Mouse (Mus musculus) intestine, postnatal 0 days (tissue): Measurements from ENCODE around the gene Serpina3j. TPM values are rescaled to one million over a fixed set of nuclear protein-coding genes. Genes with fewer than 3 reads are reported as not detected.

Experiments used
- ATAC-seq: fragments of 200-750 bp; cut with Nextera tagmentation; 2 replicates; pipeline ENCODE4 v1.8.0; 2017; ENCODE audit warnings: mild to moderate bottlenecking, moderate TSS enrichment, moderate library complexity
- H3K27ac ChIP-seq: fragments of 300-500 bp; sonication (generic); 2 replicates; pipeline ENCODE4 v1.5.1; 2014; ENCODE audit warnings: mild to moderate bottlenecking, low read depth, low read length, moderate library complexity
- H3K27me3 ChIP-seq: fragments of 300-500 bp; sonication (generic); replicated peaks from 2 replicates; pipeline ENCODE4 v1.6.1; 2014; ENCODE audit warnings: low read length, mixed read lengths; ENCODE audit not compliant: control insufficient read depth, insufficient read depth
- H3K36me3 ChIP-seq: fragments of 300-500 bp; sonication (generic); 2 replicates; pipeline ENCODE4 v1.6.1; 2014; ENCODE audit warnings: mild to moderate bottlenecking, moderate library complexity; ENCODE audit not compliant: control insufficient read depth, insufficient read depth
- H3K4me1 ChIP-seq: fragments of 300-500 bp; sonication (generic); replicated peaks from 2 replicates; pipeline ENCODE4 v1.6.1; 2014; ENCODE audit warnings: antibody characterized with exemption, low read length, mixed read lengths; ENCODE audit not compliant: control insufficient read depth, insufficient read depth
- H3K4me2 ChIP-seq: fragments of 300-500 bp; sonication (generic); replicated peaks from 2 replicates; pipeline ENCODE4 v1.6.1; 2014; ENCODE audit warnings: low read depth, mild to moderate bottlenecking, moderate library complexity
- H3K4me3 ChIP-seq: fragments of 300-500 bp; sonication (generic); 2 replicates; pipeline ENCODE4 v1.5.1; 2014; ENCODE audit warnings: low read depth, low read length
- H3K9ac ChIP-seq: fragments of 300-500 bp; sonication (generic); 2 replicates; pipeline ENCODE4 v1.6.1; 2014; ENCODE audit warnings: mild to moderate bottlenecking, low read depth, low read length
- H3K9me3 ChIP-seq: fragments of 300-500 bp; sonication (generic); 2 replicates; pipeline ENCODE4 v1.6.1; 2016; ENCODE audit warnings: mixed run types; ENCODE audit not compliant: control insufficient read depth
- CTCF ChIP-seq: sonication (generic); IDR thresholded peaks from 2 replicates; pipeline ENCODE4 v1.5.1; 2016; ENCODE audit warnings: low read depth, mild to moderate bottlenecking, control low read depth, antibody characterized with exemption, moderate library complexity
- WGBS: fragments of 180-500 bp; shearing (Covaris S2); extraction: QIAGEN DNeasy Blood & Tissue Kit; methylation state at CpG from one replicate; pipeline ENCODE4 v1.1.7; 2014; 5-methylcytosine and 5-hydroxymethylcytosine counted together
- polyA plus RNA-seq: library from polyadenylated mRNA; unstranded; fragments of >200 nt; fragmentation: Nextera tagmentation; extraction: Ambion mirVana; gene quantifications from 2 replicates; pipeline ENCODE4 v1.2.1, GENCODE M21; 2015

Serpina3j gene
- not detected in 2 replicates for polyA plus RNA-seq

DNA sequence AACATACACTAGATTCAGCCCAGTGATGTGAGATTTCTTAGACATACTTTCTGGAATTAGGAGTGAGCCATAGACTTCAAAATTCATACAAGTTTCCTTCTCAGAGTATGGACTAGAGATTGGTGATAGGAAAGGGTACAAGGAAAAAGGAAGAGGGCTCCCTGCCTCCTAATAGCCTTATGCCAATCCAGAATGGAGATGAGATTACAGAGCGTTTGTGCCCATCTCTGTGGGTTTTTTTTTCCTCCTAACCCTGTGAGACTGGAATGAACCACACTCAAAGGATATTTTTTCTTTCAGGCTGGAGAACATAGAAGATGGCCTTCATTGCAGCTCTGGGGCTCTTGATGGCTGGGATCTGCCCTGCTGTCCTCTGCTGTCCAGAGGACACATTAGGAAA, at the start of gene Serpina3j:
Gene Serpina3j (plus strand): TSS at position 301 of the 400 bp plus-strand sequence.
- Histone ChIP-seq H3K27me3 (no peaks in the 10 kb centered on the region), H3K27ac (no peak within 1 kb of the TSS), H3K4me2 (no peak within 1 kb of the TSS), H3K4me3 (no peak within 1 kb of the TSS), H3K9me3 (no peaks in the 10 kb centered on the region), H3K4me1 (no peaks in the 10 kb centered on the region), H3K36me3 (no peaks in the 10 kb centered on the region), H3K9ac (no peak within 1 kb of the TSS)
- no peak for TF ChIP-seq CTCF
- 94% methylated on average over 1 of the region's 1 CpGs for WGBS
- no peak for ATAC-seq

- Histone ChIP-seq H3K27me3 (no peaks in the 10 kb centered on the region), H3K9ac (no peak overlapping the region), H3K36me3 (no peaks in the 10 kb centered on the region), H3K27ac (no peak overlapping the region), H3K9me3 (no peaks in the 10 kb centered on the region), H3K4me2 (no peak overlapping the region), H3K4me1 (no peaks in the 10 kb centered on the region), H3K4me3 (no peak overlapping the region)
- ATAC-seq, result no peak
- no peak for TF ChIP-seq CTCF
- WGBS, result 75% methylated on average over 3 of the region's 3 CpGs
Measured at GRCm38 (mm10) chr12:104266374-104266773, 48.0 kb upstream of the Serpina3j start.

- H3K9ac ChIP-seq, result no peak overlapping the region
- no peak overlapping the region for H3K4me2 ChIP-seq
- H3K36me3 ChIP-seq, result no peaks in the 10 kb centered on the region
- no peak for TF ChIP-seq CTCF
- ATAC-seq, result no peak
- no peaks in the 10 kb centered on the region for H3K4me1 ChIP-seq
- no peak overlapping the region for H3K4me3 ChIP-seq
- H3K9me3 ChIP-seq, result no peaks in the 10 kb centered on the region
- H3K27me3 ChIP-seq, result no peaks in the 10 kb centered on the region
- 88% methylated on average over 18 of the region's 18 CpGs for WGBS
- no peak overlapping the region for H3K27ac ChIP-seq
Measured at GRCm38 (mm10) chr12:104278216-104279055, 35.9 kb upstream of the Serpina3j start.

DNA sequence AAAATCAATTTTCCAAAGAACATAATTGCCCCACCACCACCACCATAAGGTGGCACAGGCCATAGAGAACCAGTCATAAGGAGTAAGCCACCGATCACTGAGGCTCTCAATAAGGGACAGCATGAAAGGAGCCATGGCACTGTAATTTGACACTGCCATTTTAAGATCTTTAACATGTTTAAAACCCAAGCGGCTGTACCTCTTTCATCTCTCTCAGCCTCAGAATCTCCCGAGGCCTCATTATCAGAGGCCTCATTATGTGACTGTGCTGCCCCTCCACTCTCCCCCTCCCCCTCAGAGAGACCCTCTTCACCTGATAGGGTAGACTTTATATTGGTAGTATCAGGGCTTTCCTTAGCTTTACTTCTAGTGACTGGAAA, 35.3 kb upstream of the Serpina3j start:
- H3K4me3 ChIP-seq, result no peak overlapping the region
- no peak overlapping the region for H3K9ac ChIP-seq
- no peak overlapping the region for H3K4me2 ChIP-seq
- H3K27ac ChIP-seq, result no peak overlapping the region
- H3K36me3 ChIP-seq, result no peaks in the 10 kb centered on the region
- H3K9me3 ChIP-seq, result no peaks in the 10 kb centered on the region
- ATAC-seq, result no peak
- no peaks in the 10 kb centered on the region for H3K4me1 ChIP-seq
- TF ChIP-seq CTCF, result no peak
- WGBS, result 26% methylated on average over 3 of the region's 3 CpGs
- no peaks in the 10 kb centered on the region for H3K27me3 ChIP-seq

GRCm38 (mm10) chr12:104283380-104283779, 31.0 kb upstream of the Serpina3j start:
- ATAC-seq, result no peak
- 93% methylated on average over 11 of the region's 11 CpGs for WGBS

GRCm38 (mm10) chr12:104288336-104288735, 26.0 kb upstream of the Serpina3j start:
- TF ChIP-seq CTCF, result no peak
- H3K27me3 ChIP-seq, result no peaks in the 10 kb centered on the region
- no peak overlapping the region for H3K4me3 ChIP-seq
- no peak overlapping the region for H3K4me2 ChIP-seq
- H3K4me1 ChIP-seq, result no peaks in the 10 kb centered on the region
- H3K9ac ChIP-seq, result no peak overlapping the region
- no peaks in the 10 kb centered on the region for H3K36me3 ChIP-seq
- H3K9me3 ChIP-seq, result no peaks in the 10 kb centered on the region
- H3K27ac ChIP-seq, result no peak overlapping the region
- no peak for ATAC-seq

More at GRCm38 (mm10) chr12:104283380-104283779, 31.0 kb upstream of the Serpina3j start:
- H3K9me3 ChIP-seq, result no peaks in the 10 kb centered on the region
- no peak overlapping the region for H3K4me3 ChIP-seq
- H3K27me3 ChIP-seq, result no peaks in the 10 kb centered on the region
- H3K27ac ChIP-seq, result no peak overlapping the region
- H3K9ac ChIP-seq, result no peak overlapping the region
- no peak overlapping the region for H3K4me2 ChIP-seq
- H3K4me1 ChIP-seq, result no peaks in the 10 kb centered on the region
- no peak for TF ChIP-seq CTCF
- H3K36me3 ChIP-seq, result no peaks in the 10 kb centered on the region
